Mouse (Mus musculus): ENCODE data around the gene Chst8. TPM values are rescaled to one million over a fixed set of nuclear protein-coding genes. Genes with fewer than 3 reads are reported as not detected.

Chst8 gene
- total RNA-seq, 2 experiments from 2014 or later = 5.5 to 6.0 TPM

GRCm38 (mm10) chr7:34663145-34663544 is 149.4 kb downstream of the Chst8 start:
- DNase-seq = no peak

DNA sequence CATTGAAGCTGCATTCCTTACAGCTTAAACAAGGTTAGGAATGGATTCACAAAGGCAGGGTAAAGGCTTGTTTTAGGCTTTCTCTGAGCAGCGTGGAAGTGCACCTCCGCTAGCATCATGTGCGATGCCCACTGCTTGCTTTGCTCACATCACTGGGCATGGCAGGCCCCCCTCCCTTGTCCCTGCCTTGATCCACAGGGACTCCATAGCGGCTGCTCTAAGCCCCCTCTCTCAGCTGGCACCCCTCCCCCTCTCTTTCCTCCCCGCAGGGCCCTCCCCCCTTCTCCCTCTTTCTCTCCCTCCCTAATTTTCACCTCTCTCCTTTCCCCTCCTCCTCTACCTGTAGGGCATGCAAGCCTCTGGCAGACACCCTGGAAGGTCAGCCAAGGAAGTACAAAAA is 150.3 kb downstream of the Chst8 start:
- no peak for DNase-seq

DNA sequence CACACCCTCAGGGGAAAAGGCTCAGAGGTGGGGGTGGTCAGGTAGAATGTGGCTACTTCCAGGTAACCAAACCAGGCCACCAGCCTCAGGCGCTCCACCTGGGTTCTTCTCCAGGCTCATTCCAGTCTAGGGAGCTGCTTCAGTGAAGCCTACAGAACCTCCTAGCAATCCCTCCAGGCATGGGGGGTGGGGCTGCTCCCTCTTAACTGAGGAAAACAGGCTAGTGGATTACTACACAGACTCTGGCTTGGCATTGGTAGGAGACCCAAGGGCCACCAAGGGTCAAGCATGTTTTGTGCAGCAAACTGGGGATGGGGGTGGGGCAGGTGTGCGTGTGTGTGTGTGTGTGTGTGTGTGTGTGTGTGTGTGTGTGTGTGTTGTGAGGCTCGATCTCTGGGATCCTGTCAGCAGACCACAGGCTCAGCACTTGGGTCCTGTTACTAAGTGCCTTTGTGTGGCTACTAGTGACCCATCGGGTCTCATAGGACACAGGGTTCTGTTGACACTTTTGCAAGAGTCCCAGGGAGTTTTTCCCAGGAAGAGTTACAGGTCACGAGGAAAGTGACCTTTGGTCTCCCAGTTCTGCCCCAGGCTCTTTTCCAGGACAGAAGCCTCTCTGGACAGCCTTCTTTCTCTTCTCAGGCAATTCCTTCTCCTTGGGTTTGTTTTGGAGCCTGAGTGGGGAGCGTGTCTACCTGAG is 153.0 kb downstream of the Chst8 start:
- DNase-seq = peak; percentile 72

DNA sequence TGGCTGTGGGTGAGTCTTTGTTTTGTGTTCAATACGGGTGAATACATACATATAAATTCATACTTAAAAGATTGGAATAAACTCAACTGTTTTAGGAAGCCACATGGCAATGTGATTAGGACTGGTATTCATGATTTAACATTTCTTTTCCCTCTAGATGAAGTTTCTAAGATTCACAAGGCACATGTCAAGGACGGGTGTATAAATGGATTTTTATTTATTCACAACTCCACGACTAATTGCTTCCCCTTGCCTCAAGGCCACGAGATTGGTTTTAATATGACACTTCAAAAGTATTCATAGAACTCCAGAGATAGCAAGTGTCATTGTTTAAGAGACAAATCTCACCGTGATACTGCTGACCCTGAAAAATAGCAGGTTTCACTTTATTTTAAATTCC is 155.9 kb downstream of the Chst8 start, which contains the start of gene Kctd15:
TSS of gene Kctd15 (minus strand) at position 101 of the 400 bp plus-strand sequence.
- no peak for DNase-seq

- peak; percentile 95 for DNase-seq
Measured at GRCm38 (mm10) chr7:34655086-34655839, 157.2 kb downstream of the Chst8 start.

- peak; percentile 74 for DNase-seq
Measured at GRCm38 (mm10) chr7:34654441-34655085, 157.9 kb downstream of the Chst8 start.

DNA sequence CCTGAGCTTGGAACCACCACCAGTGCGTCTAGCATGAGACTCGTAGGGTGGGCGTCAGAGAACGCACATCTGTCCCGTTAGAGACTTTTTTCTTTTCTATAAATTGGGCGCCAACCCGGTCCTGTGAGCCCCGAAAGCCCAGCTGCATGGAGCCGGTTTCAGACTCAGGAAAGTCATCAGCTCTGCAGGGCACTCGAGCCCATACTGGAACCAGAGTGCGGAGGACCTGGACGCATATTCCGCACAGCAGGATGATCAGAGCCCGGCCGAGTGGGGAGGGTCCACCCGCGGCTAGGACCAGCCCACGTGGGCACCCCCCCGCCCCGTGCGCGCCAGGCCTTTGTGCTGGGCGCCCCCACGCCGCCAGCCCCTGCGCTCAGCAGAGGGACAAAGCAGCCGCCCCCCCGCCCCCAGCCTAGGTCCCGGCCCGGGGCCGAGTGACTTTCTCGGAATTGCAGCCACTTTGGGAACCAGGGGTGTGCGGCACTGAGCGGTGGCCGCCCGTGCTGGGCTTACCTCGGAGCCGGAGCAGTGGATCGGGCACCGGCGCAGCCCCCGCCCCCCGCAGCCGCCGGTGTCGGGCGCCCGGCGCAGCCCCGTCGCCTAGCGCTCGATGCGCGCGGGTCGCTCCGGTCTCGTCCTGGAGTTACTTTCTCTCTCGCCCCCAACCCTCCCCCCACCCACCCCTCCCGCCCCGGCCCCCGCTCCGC is 158.6 kb downstream of the Chst8 start:
- DNase-seq = peak; percentile 56

GRCm38 (mm10) chr7:34652751-34653502 is 159.6 kb downstream of the Chst8 start:
- peak; percentile 41 for DNase-seq

GRCm38 (mm10) chr7:34651381-34651780 is 161.1 kb downstream of the Chst8 start:
- DNase-seq = no peak

GRCm38 (mm10) chr7:34647052-34647451 is 165.5 kb downstream of the Chst8 start:
- peak; percentile 91 for DNase-seq

DNA sequence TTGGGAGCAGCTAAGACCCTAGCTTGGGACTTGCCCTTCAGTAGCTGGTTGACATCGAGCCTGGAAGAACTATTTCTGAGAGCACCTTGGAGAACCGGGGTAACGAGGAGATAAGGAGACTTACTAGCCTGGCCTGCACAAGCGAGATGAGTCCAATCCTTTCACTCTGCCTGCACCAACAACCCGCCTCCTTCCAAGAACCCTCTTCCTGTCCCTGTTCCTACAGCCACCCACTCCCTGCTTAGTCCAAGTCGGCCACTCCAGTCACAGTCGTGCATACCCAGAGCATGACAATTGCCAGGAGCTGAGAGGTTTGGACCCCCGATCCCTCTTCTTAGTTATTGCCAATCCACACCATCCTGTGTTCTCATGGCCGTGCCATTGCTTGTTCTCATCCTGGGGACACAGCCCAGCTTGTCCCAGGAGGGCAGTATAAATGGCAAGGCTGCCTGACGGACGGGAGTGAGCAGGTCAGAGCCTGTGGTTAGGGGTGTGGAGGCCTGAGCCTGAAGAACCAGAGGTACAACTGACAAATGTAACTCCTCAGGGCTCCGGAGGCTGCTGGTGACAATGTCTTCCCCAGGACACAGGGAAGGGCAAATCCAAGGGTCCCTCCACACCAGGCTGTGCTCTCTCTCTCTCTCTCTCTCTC is 166.2 kb downstream of the Chst8 start:
- DNase-seq = peak; percentile 50

DNA sequence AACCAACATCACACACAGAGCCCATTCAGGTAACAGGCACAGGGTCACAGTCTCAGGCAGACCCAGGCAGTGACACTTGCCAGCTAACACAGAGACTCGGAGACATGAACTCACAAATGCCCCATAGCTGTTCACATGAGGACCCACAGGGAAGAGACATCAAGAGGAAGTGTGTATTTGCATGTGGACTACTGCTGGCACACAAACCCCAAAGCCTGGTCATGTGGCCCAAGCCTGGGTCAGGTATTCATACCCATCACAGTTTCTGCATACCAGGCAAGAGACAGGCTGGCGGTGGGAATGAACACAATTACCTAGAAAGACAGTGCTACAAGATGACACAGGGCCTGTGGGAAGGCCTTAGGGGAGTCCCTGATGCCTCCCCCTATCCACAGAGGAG is 166.9 kb downstream of the Chst8 start:
- no peak for DNase-seq

DNA sequence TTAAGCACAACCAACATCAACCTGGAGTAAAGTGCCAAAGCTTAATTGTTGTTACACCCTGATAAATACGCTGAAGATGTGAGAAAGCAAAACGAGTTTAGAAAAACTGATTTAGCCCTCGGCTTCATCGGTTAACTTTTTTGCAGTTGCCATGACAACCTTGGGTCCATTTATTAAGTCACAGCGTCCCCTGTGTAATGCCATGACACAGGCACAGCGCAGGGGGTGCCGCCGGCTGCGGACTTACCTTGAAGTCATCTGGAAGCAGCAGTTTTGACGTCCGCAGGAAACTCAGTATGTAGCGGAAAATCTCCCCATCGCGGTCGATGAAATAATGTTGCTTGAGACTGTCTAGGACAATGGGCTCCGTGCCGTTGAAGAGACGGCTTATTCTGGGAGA is 167.9 kb downstream of the Chst8 start:
- DNase-seq = no peak

DNA sequence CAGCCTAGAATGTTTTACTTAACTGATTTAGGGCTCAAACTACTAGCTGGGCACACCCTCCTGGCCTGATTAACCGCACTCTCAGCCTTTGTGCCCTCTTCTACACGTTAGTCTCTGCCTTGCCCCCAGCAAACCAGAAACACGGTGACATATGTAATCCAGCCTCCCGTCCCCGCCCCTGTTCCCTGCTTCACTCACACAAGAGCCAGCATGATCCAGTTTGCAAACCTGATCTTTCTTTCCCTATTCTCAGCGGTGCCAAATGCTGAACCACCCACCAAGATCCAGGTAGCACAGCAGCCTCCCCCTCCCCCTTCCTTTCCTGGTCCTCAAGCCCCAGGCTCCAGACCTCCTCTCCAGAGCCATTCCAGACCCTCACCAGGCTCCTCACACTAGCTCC is 169.2 kb downstream of the Chst8 start:
- no peak for DNase-seq

- DNase-seq = no peak
Measured at GRCm38 (mm10) chr7:34641968-34642367, 170.5 kb downstream of the Chst8 start.

GRCm38 (mm10) chr7:34639798-34640197 is 172.7 kb downstream of the Chst8 start:
- no peak for DNase-seq

DNA sequence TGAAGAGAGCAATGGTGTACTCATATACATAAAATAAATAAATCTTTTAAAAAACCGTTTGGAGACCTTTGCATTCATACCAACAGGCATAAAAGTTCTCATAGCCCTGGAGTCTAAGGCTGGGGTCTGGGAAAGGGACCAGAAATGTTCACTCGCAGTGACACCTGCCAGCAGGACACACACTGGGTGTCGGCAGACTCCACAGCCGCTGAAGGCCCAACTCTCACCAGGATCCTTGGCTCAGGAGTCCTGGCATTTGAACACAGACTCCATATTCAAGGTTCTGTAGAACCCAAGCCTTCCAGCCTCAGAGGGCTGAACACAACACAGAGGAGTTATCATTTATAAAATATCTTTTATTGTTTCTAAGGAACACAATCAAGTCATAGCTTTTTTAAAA is 175.8 kb downstream of the Chst8 start:
- DNase-seq = no peak

DNA sequence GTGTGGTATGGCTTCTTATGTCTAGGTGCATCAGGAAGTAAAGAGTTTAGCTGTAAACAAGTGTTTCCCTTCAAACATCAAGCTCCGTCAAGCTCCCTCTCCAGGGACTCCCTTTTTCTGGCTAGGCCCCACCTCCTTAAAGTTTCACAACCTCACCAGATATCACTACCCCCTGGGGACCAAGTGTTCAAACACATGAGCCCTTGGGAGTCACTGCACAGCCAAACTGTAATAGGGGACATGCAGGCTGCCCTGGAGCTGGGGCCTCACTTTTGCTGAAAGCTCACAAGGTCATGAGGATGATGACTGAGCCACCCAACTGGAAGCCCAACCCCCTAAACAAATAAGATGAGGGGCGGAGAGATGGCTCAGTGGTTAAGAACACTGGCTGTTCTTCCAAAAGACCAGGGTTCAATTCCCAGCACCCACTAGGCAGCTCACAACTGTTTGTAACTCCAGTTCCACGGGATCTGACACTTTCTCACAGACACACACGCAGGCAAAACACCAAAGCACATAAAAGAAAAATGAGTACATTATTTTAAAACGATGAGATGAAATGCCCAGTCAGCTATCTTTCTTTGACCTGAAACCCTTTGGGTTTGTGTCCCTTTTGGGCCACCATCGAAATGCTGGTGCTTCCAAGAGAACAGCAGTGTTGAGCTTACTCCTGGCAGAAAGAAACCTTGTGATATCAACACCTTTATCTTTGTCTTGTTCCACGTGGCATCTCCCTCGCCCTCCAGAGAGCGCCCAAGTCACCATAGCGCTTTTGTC is 179.4 kb downstream of the Chst8 start:
- DNase-seq = peak; percentile 62

GRCm38 (mm10) chr7:34630211-34631085 is 182.1 kb downstream of the Chst8 start:
- DNase-seq = peak; percentile 81
